Mouse (Mus musculus) embryonic facial prominence, embryonic 15.5 days (tissue): Measurements from ENCODE around the gene Tacc2. TPM values are rescaled to one million over a fixed set of nuclear protein-coding genes. Genes with fewer than 3 reads are reported as not detected.
A peak's percentile ranks its signal among the peaks of the same experiment; 100 is the strongest.
"Not testable (repeated sequence)": the region's sequence is repeated elsewhere in the genome, so short reads cannot be mapped to it uniquely, and the experiment has no call there.

ENCODE experiments used
- ATAC-seq: fragments of 200-750 bp; cut with Nextera tagmentation; 2 replicates; pipeline ENCODE4 v1.8.0; 2017; ENCODE audit warnings: low read depth, moderate TSS enrichment; ENCODE audit not compliant: insufficient number of reproducible peaks, low FRiP score, low TSS enrichment
- H3K27ac ChIP-seq: fragments of 300-500 bp; sonication (generic); replicated peaks from 2 replicates; pipeline ENCODE4 v1.5.1; 2015; ENCODE audit warnings: mild to moderate bottlenecking, inconsistent platforms
- H3K27me3 ChIP-seq: fragments of 300-500 bp; sonication (generic); 2 replicates; pipeline ENCODE4 v1.6.1; 2015; ENCODE audit warnings: inconsistent platforms
- H3K36me3 ChIP-seq: fragments of 300-500 bp; sonication (generic); 2 replicates; pipeline ENCODE4 v1.6.1; 2015; ENCODE audit warnings: mild to moderate bottlenecking, inconsistent platforms
- H3K4me1 ChIP-seq: fragments of 300-500 bp; sonication (generic); 2 replicates; pipeline ENCODE4 v1.6.1; 2015; ENCODE audit warnings: inconsistent platforms
- H3K4me2 ChIP-seq: fragments of 300-500 bp; sonication (generic); replicated peaks from 2 replicates; pipeline ENCODE4 v1.6.1; 2015; ENCODE audit warnings: mild to moderate bottlenecking, inconsistent platforms
- H3K4me3 ChIP-seq: fragments of 300-500 bp; sonication (generic); replicated peaks from 2 replicates; pipeline ENCODE4 v1.5.1; 2015; ENCODE audit warnings: mild to moderate bottlenecking, inconsistent platforms
- H3K9ac ChIP-seq: fragments of 300-500 bp; sonication (generic); 2 replicates; pipeline ENCODE4 v1.6.1; 2015; ENCODE audit warnings: inconsistent platforms
- H3K9me3 ChIP-seq: fragments of 300-500 bp; sonication (generic); replicated peaks from 2 replicates; pipeline ENCODE4 v1.6.1; 2016; ENCODE audit warnings: inconsistent platforms
- WGBS: fragments of 180-500 bp; shearing (Covaris S2); methylation state at CpG from one replicate; pipeline ENCODE4 v1.1.7; 2015; 5-methylcytosine and 5-hydroxymethylcytosine counted together
- polyA plus RNA-seq: library from polyadenylated mRNA; unstranded; fragments of >200 nt; fragmentation: Nextera tagmentation; extraction: Ambion mirVana; gene quantifications from 2 replicates; pipeline ENCODE4 v1.2.1, GENCODE M21; 2015

The Tacc2 gene
- polyA plus RNA-seq, 1 experiment from 2014 or later, result 46.0 TPM

GRCm38 (mm10) chr7:130654562-130654961, 77.3 kb downstream of the Tacc2 start:
- H3K4me2 ChIP-seq, result no peak overlapping the region
- no peaks in the 10 kb centered on the region for H3K36me3 ChIP-seq
- no peaks in the 10 kb centered on the region for H3K27me3 ChIP-seq
- no peak overlapping the region for H3K27ac ChIP-seq
- H3K9ac ChIP-seq, result no peak overlapping the region
- 45% methylated on average over 2 of the region's 2 CpGs for WGBS
- H3K4me3 ChIP-seq, result no peak overlapping the region
- H3K9me3 ChIP-seq, result no peaks in the 10 kb centered on the region
- ATAC-seq, result no peak
- H3K4me1 ChIP-seq, result peaks cover 34% of the 10 kb centered on the region

- Histone ChIP-seq H3K4me3 (no peak overlapping the region), H3K9ac (no peak overlapping the region), H3K4me2 (no peak overlapping the region), H3K27ac (no peak overlapping the region), H3K9me3 (no peaks in the 10 kb centered on the region), H3K4me1 (peaks cover 29% of the 10 kb centered on the region), H3K36me3 (no peaks in the 10 kb centered on the region), H3K27me3 (no peaks in the 10 kb centered on the region)
- ATAC-seq, result no peak
- 87% methylated on average over 8 of the region's 8 CpGs for WGBS
These were observed 79.7 kb downstream of the Tacc2 start for GRCm38 (mm10) chr7:130656965-130657364.

DNA sequence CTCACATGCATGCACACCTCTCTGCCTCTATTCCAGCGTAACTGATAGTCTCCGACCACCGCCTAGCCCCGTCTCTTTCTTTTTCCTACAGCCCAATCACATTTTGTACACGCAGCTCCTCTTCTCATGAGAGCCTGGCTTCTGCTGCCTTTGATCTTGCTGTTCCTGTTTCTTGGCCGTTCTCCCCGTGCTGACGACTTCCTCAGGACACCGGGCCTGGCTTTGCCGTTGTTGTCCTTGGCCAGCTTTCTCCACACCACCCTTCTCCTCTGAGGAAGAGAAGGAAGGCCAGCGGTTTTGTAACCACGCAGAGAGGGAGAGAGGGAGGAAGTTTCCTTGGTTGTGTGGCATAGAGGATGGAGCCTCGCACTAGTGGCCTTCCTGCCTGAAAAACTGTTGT, 80.5 kb downstream of the Tacc2 start:
- 70% methylated on average over 13 of the region's 13 CpGs for WGBS
- H3K27me3 ChIP-seq, result no peaks in the 10 kb centered on the region

GRCm38 (mm10) chr7:130659129-130659528, 81.9 kb downstream of the Tacc2 start:
- Histone ChIP-seq H3K4me2 (no peak overlapping the region), H3K9me3 (no peaks in the 10 kb centered on the region), H3K27me3 (no peaks in the 10 kb centered on the region), H3K27ac (no peak overlapping the region), H3K4me1 (peaks cover 17% of the 10 kb centered on the region), H3K9ac (no peak overlapping the region), H3K4me3 (no peak overlapping the region), H3K36me3 (peaks cover 13% of the 10 kb centered on the region; the same call in 1 of the 2 replicates)
- no peak for ATAC-seq
- WGBS, result 92% methylated on average over 5 of the region's 5 CpGs

More for the DNA sequence above, 80.5 kb downstream of the Tacc2 start:
- Histone ChIP-seq H3K4me1 (peaks cover 30% of the 10 kb centered on the region), H3K27ac (no peak overlapping the region), H3K4me2 (no peak overlapping the region), H3K9ac (no peak overlapping the region), H3K9me3 (no peaks in the 10 kb centered on the region), H3K4me3 (no peak overlapping the region), H3K36me3 (no peaks in the 10 kb centered on the region)
- ATAC-seq, result no peak

DNA sequence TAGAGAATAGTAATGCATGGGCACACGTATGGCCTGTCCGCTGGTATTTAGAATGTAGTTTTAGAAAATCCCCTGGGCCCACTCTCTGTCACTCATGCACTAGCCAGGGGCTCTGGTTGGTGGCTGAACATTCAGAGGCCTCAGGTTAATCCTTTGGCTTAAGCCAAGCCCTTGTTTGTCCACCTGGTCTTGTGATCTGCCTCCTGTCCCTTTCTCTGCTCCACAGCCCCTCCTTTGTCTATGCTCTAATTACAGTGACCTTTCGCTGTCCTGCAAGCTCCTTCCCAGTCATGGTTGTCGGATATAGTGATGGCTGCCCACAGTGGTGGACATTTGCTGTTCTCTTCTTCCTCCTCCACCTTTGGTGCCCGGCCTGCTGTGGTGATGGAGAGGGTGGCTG, 85.0 kb downstream of the Tacc2 start:
- Histone ChIP-seq H3K9ac (no peak overlapping the region), H3K4me2 (no peak overlapping the region), H3K4me3 (no peak overlapping the region), H3K9me3 (no peaks in the 10 kb centered on the region; the same call in 1 of the 2 replicates), H3K4me1 (0 out of 2 replicates have a peak, but pooled peaks cover 7% of the 10 kb centered on the region), H3K27me3 (no peaks in the 10 kb centered on the region), H3K36me3 (peaks cover 29% of the 10 kb centered on the region; the same call in 1 of the 2 replicates), H3K27ac (no peak overlapping the region)
- no peak for ATAC-seq
- WGBS, result 61% methylated on average over 5 of the region's 5 CpGs

GRCm38 (mm10) chr7:130662869-130663268, 85.6 kb downstream of the Tacc2 start:
- 0 out of 2 replicates have a peak, but pooled peaks cover 7% of the 10 kb centered on the region for H3K4me1 ChIP-seq
- H3K9ac ChIP-seq, result no peak overlapping the region
- H3K27ac ChIP-seq, result no peak overlapping the region
- H3K4me3 ChIP-seq, result no peak overlapping the region
- no peaks in the 10 kb centered on the region; the same call in 1 of the 2 replicates for H3K9me3 ChIP-seq
- H3K27me3 ChIP-seq, result no peaks in the 10 kb centered on the region
- peaks cover 29% of the 10 kb centered on the region; the same call in 1 of the 2 replicates for H3K36me3 ChIP-seq
- WGBS, result 45% methylated on average over 4 of the region's 4 CpGs
- H3K4me2 ChIP-seq, result no peak overlapping the region
- ATAC-seq, result no peak

DNA sequence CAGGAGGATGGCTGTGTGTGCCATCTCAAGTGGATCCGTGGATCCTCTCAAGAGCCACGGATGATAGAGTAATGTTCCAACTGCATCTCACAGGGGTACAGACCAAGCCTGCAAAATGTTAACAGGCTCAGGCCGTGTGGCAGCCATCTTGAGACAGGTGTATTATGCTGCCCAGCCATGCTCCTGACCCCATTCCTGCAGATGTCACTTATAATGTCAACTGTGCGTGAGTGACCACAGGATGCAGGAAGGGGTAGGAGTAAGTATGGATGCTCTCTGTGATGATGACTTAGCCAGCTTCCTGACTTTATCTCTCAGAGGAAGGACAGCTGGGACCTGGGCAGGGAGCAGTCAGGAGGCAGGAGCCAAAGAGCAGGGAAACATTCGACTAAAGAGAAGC, 86.8 kb downstream of the Tacc2 start:
- no peaks in the 10 kb centered on the region; the same call in 1 of the 2 replicates for H3K9me3 ChIP-seq
- H3K4me2 ChIP-seq, result no peak overlapping the region
- H3K9ac ChIP-seq, result no peak overlapping the region
- WGBS, result 93% methylated on average over 5 of the region's 5 CpGs
- ATAC-seq, result no peak
- H3K4me3 ChIP-seq, result no peak overlapping the region
- H3K4me1 ChIP-seq, result peaks cover 14% of the 10 kb centered on the region
- H3K27me3 ChIP-seq, result no peaks in the 10 kb centered on the region
- H3K27ac ChIP-seq, result no peak overlapping the region
- H3K36me3 ChIP-seq, result peaks cover 29% of the 10 kb centered on the region; the same call in 1 of the 2 replicates

DNA sequence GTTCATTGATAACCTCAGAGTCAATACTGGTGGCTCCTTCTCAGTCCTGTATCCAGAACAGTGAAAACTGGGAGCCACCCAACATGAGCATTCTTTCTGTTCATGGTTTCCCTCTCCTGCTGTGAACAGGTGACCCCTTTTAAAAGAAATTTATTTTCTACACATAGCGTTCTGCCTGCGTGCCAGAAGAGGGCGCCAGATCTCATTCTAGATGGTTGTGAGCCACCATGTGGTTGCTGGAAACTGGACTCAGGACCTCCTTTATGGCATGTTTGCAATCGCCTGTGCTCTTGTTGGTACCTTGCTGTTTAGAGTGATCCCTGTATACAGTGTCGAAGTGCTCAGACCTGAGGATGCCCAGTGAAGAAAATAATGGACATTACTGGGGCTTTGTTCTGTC, 87.4 kb downstream of the Tacc2 start:
- Histone ChIP-seq H3K9ac (no peak overlapping the region), H3K4me1 (peaks cover 20% of the 10 kb centered on the region), H3K9me3 (no peaks in the 10 kb centered on the region; the same call in 1 of the 2 replicates), H3K27ac (no peak overlapping the region), H3K4me3 (no peak overlapping the region), H3K36me3 (peaks cover 29% of the 10 kb centered on the region; the same call in 1 of the 2 replicates), H3K27me3 (no peaks in the 10 kb centered on the region), H3K4me2 (no peak overlapping the region)
- WGBS, result 95% methylated on average over 5 of the region's 5 CpGs
- no peak for ATAC-seq

DNA sequence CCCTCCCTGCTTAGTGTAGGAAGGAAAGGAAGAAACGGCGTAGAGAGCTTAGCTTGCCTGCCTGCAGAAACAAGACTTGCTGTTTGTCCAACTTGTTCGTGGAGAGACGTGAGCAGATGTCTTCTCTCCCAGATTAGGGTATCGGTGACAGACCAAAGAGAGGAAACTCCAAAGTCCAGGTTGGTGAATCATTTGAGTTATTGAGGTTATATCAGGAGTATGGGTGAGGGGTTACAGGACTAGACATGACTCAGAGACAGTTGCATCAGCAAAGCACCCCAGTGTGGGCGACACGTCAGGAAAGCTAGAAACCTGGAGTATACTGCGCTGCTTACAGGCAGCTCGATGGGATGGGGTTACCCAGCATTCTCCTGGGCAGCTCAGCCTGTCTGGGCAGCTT, 88.1 kb downstream of the Tacc2 start:
- no peak overlapping the region for H3K9ac ChIP-seq
- H3K36me3 ChIP-seq, result peaks cover 29% of the 10 kb centered on the region; the same call in 1 of the 2 replicates
- no peak for ATAC-seq
- 90% methylated on average over 9 of the region's 9 CpGs for WGBS
- H3K4me1 ChIP-seq, result peaks cover 26% of the 10 kb centered on the region
- no peak overlapping the region for H3K27ac ChIP-seq
- H3K9me3 ChIP-seq, result no peaks in the 10 kb centered on the region; the same call in 1 of the 2 replicates
- no peak overlapping the region for H3K4me3 ChIP-seq
- no peak overlapping the region for H3K4me2 ChIP-seq
- H3K27me3 ChIP-seq, result no peaks in the 10 kb centered on the region

GRCm38 (mm10) chr7:130668013-130668412, 90.8 kb downstream of the Tacc2 start:
- H3K27me3 ChIP-seq, H3K4me3 ChIP-seq, H3K9ac ChIP-seq, ATAC-seq, H3K9me3 ChIP-seq, H3K4me2 ChIP-seq, H3K27ac ChIP-seq: not testable (repeated sequence)
- Histone ChIP-seq H3K4me1 (peaks cover 39% of the 10 kb centered on the region), H3K36me3 (peaks cover 27% of the 10 kb centered on the region; the same call in 1 of the 2 replicates)
- 90% methylated on average over 1 of the region's 1 CpGs for WGBS

GRCm38 (mm10) chr7:130668729-130669281, 91.6 kb downstream of the Tacc2 start:
- Histone ChIP-seq H3K27me3 (no peaks in the 10 kb centered on the region), H3K4me1 (peaks cover 45% of the 10 kb centered on the region)
- no peak for ATAC-seq

More at GRCm38 (mm10) chr7:130668729-130669281, 91.6 kb downstream of the Tacc2 start:
- Histone ChIP-seq H3K9me3 (no peaks in the 10 kb centered on the region; the same call in 1 of the 2 replicates), H3K4me2 (no peak overlapping the region), H3K9ac (no peak overlapping the region), H3K27ac (peak overlapping the region; percentile 74), H3K36me3 (peaks cover 19% of the 10 kb centered on the region; the same call in 1 of the 2 replicates), H3K4me3 (no peak overlapping the region)
- 46% methylated on average over 7 of the region's 7 CpGs for WGBS
